Mouse (Mus musculus): ENCODE data around the gene Snap91. TPM values are rescaled to one million over a fixed set of nuclear protein-coding genes. Genes with fewer than 3 reads are reported as not detected.
A peak's percentile ranks its signal among the peaks of the same experiment; 100 is the strongest.

The Snap91 gene
- polyA plus RNA-seq, 1 experiment from 2014 or later: 5.8 TPM

DNA sequence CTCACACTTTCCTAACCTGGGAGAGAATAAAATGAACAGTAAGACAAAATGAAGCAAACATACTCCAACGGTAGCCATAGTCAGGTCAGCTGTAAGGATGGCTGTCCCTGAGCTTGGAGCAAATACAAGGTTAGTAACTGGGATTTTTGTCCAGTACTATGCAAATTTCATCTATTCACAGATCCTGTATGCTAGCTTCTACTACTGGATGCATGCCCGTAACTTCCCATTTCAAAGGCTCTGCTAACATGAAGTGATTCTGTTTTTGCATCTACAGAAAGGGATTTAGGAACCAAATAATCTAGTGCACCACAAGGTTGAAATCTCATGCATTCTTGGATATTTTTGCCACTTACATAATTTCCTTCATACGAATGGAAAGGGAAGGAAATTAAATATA is 70.2 kb downstream of the Snap91 start:
- H3K9me3 ChIP-seq: no peaks in the 10 kb centered on the region
- H3K27me3 ChIP-seq: no peaks in the 10 kb centered on the region
- WGBS: 73% methylated on average over 3 of the region's 3 CpGs
- no peak for ATAC-seq (ENCODE audit: borderline replicate concordance, extremely low read depth, low FRiP score, low TSS enrichment)
- H3K4me1 ChIP-seq: no peaks in the 10 kb centered on the region
- no peak overlapping the region for H3K4me3 ChIP-seq
- no peaks in the 10 kb centered on the region for H3K36me3 ChIP-seq
- no peak overlapping the region for H3K4me2 ChIP-seq
- no peak overlapping the region for H3K27ac ChIP-seq
- H3K9ac ChIP-seq: no peak overlapping the region

- H3K4me2 ChIP-seq: no peak overlapping the region
- H3K36me3 ChIP-seq: no peaks in the 10 kb centered on the region
- no peaks in the 10 kb centered on the region for H3K4me1 ChIP-seq
- no peak overlapping the region for H3K9ac ChIP-seq
- H3K9me3 ChIP-seq: no peaks in the 10 kb centered on the region
- no peak overlapping the region for H3K4me3 ChIP-seq
- H3K27me3 ChIP-seq: no peaks in the 10 kb centered on the region
- 25% methylated on average over 3 of the region's 3 CpGs for WGBS
- no peak overlapping the region for H3K27ac ChIP-seq
- peak; percentile 59; the same call in 1 of the 2 replicates for ATAC-seq (ENCODE audit: borderline replicate concordance, extremely low read depth, low FRiP score, low TSS enrichment)
These were observed 79.8 kb downstream of the Snap91 start for GRCm38 (mm10) chr9:86800600-86801163.

GRCm38 (mm10) chr9:86799099-86799498 is 81.4 kb downstream of the Snap91 start:
- H3K9ac ChIP-seq: no peak overlapping the region
- no peaks in the 10 kb centered on the region for H3K27me3 ChIP-seq
- H3K4me2 ChIP-seq: no peak overlapping the region
- H3K4me3 ChIP-seq: no peak overlapping the region
- 65% methylated on average over 7 of the region's 7 CpGs for WGBS
- no peaks in the 10 kb centered on the region for H3K36me3 ChIP-seq
- no peak for ATAC-seq (ENCODE audit: borderline replicate concordance, extremely low read depth, low FRiP score, low TSS enrichment)
- H3K9me3 ChIP-seq: no peaks in the 10 kb centered on the region
- H3K27ac ChIP-seq: no peak overlapping the region
- no peaks in the 10 kb centered on the region for H3K4me1 ChIP-seq

GRCm38 (mm10) chr9:86798686-86799085 is 81.8 kb downstream of the Snap91 start:
- Histone ChIP-seq H3K27ac (no peak overlapping the region), H3K9ac (no peak overlapping the region), H3K4me3 (no peak overlapping the region), H3K4me1 (no peaks in the 10 kb centered on the region), H3K9me3 (no peaks in the 10 kb centered on the region), H3K27me3 (no peaks in the 10 kb centered on the region), H3K4me2 (no peak overlapping the region), H3K36me3 (no peaks in the 10 kb centered on the region)
- WGBS: 42% methylated on average over 7 of the region's 7 CpGs
- no peak for ATAC-seq (ENCODE audit: borderline replicate concordance, extremely low read depth, low FRiP score, low TSS enrichment)

DNA sequence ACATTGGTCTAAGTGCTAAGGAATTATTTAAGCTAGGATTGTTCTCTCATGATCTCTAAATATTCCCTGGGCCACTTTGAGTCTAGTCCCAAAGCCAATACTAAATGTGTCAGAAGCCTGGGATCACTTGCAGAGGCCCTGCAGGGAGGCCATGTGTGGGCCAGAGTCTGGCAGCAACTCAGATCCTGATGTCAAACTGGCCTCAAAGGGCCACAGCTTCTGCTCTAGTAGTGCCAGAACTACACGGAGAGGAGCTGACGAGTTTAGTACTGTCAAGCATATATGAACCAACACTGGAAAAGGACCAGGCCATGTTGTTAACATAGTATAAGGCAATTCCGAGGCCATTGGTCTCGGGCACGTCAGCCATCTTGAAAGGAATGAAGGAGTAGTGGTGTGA is 82.3 kb downstream of the Snap91 start:
- no peaks in the 10 kb centered on the region for H3K36me3 ChIP-seq
- no peaks in the 10 kb centered on the region for H3K4me1 ChIP-seq
- no peak for ATAC-seq (ENCODE audit: borderline replicate concordance, extremely low read depth, low FRiP score, low TSS enrichment)
- H3K9me3 ChIP-seq: no peaks in the 10 kb centered on the region
- H3K27me3 ChIP-seq: no peaks in the 10 kb centered on the region
- H3K9ac ChIP-seq: no peak overlapping the region
- H3K4me2 ChIP-seq: no peak overlapping the region
- no peak overlapping the region for H3K4me3 ChIP-seq
- 86% methylated on average over 5 of the region's 5 CpGs for WGBS
- no peak overlapping the region for H3K27ac ChIP-seq

DNA sequence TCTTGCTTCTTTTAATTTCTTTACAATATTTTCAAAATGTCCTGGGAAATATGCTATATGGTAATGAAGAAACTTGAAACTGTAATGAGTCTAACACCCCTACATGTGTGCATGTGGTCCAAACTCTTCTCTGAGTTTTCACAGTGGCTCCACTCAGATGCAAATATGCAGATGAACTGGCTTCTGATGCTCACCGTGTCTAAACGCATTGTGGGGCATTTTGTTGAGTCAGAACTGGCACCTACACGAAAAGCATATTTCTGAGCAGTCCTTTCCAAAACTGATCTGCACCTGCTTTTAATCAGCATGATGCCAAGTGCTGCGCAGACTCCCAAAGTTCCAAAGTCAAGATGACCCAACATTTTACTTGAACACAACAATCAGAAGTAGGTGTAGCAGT is 82.9 kb downstream of the Snap91 start:
- H3K9me3 ChIP-seq: no peaks in the 10 kb centered on the region
- no peak overlapping the region for H3K4me2 ChIP-seq
- no peaks in the 10 kb centered on the region for H3K4me1 ChIP-seq
- no peak overlapping the region for H3K4me3 ChIP-seq
- no peak overlapping the region for H3K27ac ChIP-seq
- H3K36me3 ChIP-seq: no peaks in the 10 kb centered on the region
- no peak overlapping the region for H3K9ac ChIP-seq
- WGBS: 86% methylated on average over 4 of the region's 4 CpGs
- H3K27me3 ChIP-seq: no peaks in the 10 kb centered on the region
- ATAC-seq (ENCODE audit: borderline replicate concordance, extremely low read depth, low FRiP score, low TSS enrichment): no peak

DNA sequence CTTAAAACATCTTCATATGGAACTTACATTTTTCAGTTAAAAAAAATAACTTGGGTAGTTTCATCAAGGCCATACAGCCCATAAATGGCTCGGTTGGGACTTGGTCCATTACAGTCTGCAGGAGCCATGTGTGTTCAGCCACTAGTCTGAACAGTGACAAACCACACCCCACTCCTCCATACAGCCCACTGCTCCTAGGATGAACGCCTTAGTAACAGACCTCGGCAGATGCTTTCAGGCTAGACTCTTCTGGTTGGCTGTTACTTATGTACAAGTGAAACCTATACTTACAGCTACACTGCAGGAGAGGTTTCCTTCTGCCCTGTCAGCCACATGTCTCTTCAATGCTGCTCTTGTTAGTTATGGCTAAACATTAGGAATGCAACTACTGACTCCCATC is 85.2 kb downstream of the Snap91 start:
- no peaks in the 10 kb centered on the region for H3K36me3 ChIP-seq
- no peak overlapping the region for H3K4me3 ChIP-seq
- no peaks in the 10 kb centered on the region for H3K4me1 ChIP-seq
- H3K4me2 ChIP-seq: no peak overlapping the region
- H3K9me3 ChIP-seq: no peaks in the 10 kb centered on the region
- ATAC-seq (ENCODE audit: borderline replicate concordance, extremely low read depth, low FRiP score, low TSS enrichment): no peak
- 67% methylated on average over 3 of the region's 3 CpGs for WGBS
- H3K27ac ChIP-seq: no peak overlapping the region
- H3K9ac ChIP-seq: no peak overlapping the region
- H3K27me3 ChIP-seq: no peaks in the 10 kb centered on the region

DNA sequence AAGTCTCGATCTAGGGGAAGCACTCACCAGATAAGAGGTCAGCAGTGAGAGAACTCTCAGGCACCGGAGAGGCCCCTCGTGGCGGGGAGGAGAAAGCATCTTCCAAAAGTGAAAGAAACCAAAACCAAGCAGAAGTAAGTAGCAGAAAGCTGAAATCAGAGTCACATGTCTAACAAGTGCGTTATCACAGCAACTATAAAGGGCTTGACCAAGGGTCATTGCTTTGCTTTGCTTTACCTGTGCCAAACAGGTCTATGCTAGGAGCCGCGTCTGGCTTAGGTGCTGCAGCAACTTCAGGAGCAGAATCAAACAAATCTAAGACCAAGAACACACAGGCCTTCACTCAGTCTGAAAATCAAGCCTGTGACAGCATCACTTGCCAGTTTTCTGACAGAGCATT is 88.5 kb downstream of the Snap91 start:
- Histone ChIP-seq H3K27me3 (no peaks in the 10 kb centered on the region), H3K4me2 (no peak overlapping the region), H3K4me1 (no peaks in the 10 kb centered on the region), H3K9me3 (no peaks in the 10 kb centered on the region), H3K36me3 (no peaks in the 10 kb centered on the region), H3K9ac (no peak overlapping the region), H3K27ac (no peak overlapping the region), H3K4me3 (no peak overlapping the region)
- no peak for ATAC-seq (ENCODE audit: borderline replicate concordance, extremely low read depth, low FRiP score, low TSS enrichment)
- WGBS: 71% methylated on average over 7 of the region's 7 CpGs

DNA sequence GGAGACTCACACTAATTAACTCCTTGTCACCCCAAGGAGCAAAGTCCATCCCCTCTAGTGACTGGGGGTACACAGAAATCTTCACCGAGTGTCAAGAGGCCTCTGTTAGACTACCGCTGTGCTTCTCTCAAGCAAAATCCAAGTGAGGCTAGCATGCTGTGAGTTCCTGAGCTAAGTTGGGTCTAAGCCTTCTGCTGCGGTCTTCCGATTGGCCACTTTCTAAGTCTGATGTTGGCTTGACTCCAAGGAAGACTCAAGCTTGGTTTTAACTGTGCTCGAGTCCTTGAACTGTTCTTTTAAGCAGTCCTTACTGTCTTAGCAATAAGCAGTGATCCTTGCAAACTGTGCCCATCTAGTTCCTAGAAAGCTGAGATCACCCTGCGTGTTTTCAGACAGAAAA is 91.3 kb downstream of the Snap91 start:
- Histone ChIP-seq H3K27me3 (no peaks in the 10 kb centered on the region), H3K27ac (no peak overlapping the region), H3K9me3 (no peaks in the 10 kb centered on the region), H3K4me1 (no peaks in the 10 kb centered on the region), H3K36me3 (no peaks in the 10 kb centered on the region), H3K4me2 (no peak overlapping the region), H3K9ac (no peak overlapping the region), H3K4me3 (no peak overlapping the region)
- no peak for ATAC-seq (ENCODE audit: borderline replicate concordance, extremely low read depth, low FRiP score, low TSS enrichment)
- 66% methylated on average over 6 of the region's 6 CpGs for WGBS

- no peaks in the 10 kb centered on the region for H3K27me3 ChIP-seq
- no peak overlapping the region for H3K4me3 ChIP-seq
- no peak for ATAC-seq (ENCODE audit: borderline replicate concordance, extremely low read depth, low FRiP score, low TSS enrichment)
- no peak overlapping the region for H3K27ac ChIP-seq
- no peak overlapping the region for H3K9ac ChIP-seq
- H3K4me2 ChIP-seq: no peak overlapping the region
- WGBS: 83% methylated on average over 2 of the region's 2 CpGs
- H3K36me3 ChIP-seq: no peaks in the 10 kb centered on the region
- H3K9me3 ChIP-seq: no peaks in the 10 kb centered on the region
- H3K4me1 ChIP-seq: no peaks in the 10 kb centered on the region
These were observed 97.6 kb downstream of the Snap91 start for GRCm38 (mm10) chr9:86782836-86783235.

DNA sequence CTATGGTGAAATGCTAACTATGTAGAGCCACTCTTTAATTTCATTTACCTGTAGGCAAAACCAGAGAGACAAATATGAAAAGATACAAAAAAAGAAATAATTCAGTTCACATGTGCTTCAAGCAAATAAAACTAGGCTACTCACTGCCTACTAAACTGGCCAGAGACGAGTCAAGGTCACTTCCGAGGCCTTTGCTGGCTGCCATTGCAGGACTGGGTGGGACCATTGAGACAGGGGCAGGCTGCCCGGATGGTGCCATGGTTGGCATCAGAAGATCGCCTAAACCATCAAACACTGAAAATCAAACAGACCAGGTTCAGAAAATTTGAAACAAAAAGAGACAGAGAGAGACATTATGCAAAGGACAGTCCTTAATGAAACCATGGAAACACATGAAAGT is 99.0 kb downstream of the Snap91 start:
- Histone ChIP-seq H3K9me3 (no peaks in the 10 kb centered on the region), H3K27me3 (no peaks in the 10 kb centered on the region), H3K4me2 (no peak overlapping the region), H3K27ac (no peak overlapping the region), H3K9ac (no peak overlapping the region), H3K4me1 (no peaks in the 10 kb centered on the region), H3K36me3 (no peaks in the 10 kb centered on the region), H3K4me3 (no peak overlapping the region)
- WGBS: 81% methylated on average over 4 of the region's 4 CpGs
- no peak for ATAC-seq (ENCODE audit: borderline replicate concordance, extremely low read depth, low FRiP score, low TSS enrichment)

- no peaks in the 10 kb centered on the region for H3K27me3 ChIP-seq
- no peak for ATAC-seq (ENCODE audit: borderline replicate concordance, extremely low read depth, low FRiP score, low TSS enrichment)
- H3K4me3 ChIP-seq: no peak overlapping the region
- no peak overlapping the region for H3K27ac ChIP-seq
- no peaks in the 10 kb centered on the region for H3K36me3 ChIP-seq
- no peaks in the 10 kb centered on the region for H3K9me3 ChIP-seq
- H3K4me2 ChIP-seq: no peak overlapping the region
- H3K9ac ChIP-seq: no peak overlapping the region
- no peaks in the 10 kb centered on the region for H3K4me1 ChIP-seq
- WGBS: 55% methylated on average over 4 of the region's 4 CpGs
These were observed 102.2 kb downstream of the Snap91 start for GRCm38 (mm10) chr9:86778212-86778611.

DNA sequence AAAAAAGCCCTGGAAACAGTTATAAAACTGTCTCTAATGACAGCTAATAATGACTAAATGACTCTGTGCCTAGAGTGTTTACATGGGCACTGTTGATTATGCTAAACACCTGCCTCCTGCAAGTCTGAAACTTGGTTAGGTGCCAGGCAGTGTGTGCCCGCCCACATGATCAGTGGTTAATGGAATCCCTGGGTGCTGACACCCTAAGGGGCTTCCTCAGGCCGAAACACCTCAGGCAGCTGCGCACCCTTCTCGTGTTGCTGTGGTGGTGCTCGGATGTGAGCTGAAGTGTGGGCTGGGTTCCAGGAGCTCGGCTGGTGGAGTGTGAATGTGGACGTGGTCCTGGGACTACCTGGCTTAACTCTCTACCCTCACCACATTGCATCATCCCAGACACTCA is 103.1 kb downstream of the Snap91 start:
- no peak overlapping the region for H3K27ac ChIP-seq
- H3K4me3 ChIP-seq: no peak overlapping the region
- no peaks in the 10 kb centered on the region for H3K9me3 ChIP-seq
- no peaks in the 10 kb centered on the region for H3K36me3 ChIP-seq
- no peaks in the 10 kb centered on the region for H3K4me1 ChIP-seq
- no peak overlapping the region for H3K4me2 ChIP-seq
- H3K27me3 ChIP-seq: no peaks in the 10 kb centered on the region
- no peak for ATAC-seq (ENCODE audit: borderline replicate concordance, extremely low read depth, low FRiP score, low TSS enrichment)
- no peak overlapping the region for H3K9ac ChIP-seq
- WGBS: 51% methylated on average over 7 of the region's 7 CpGs
